Comparison of ENCODE assay signal across 8 mouse cellular contexts in genomic region chr7:81571108-81571940, GRCm38 (mm10). TPM values are rescaled to one million over a fixed set of nuclear protein-coding genes. Genes with fewer than 3 reads are reported as not detected.
DNase-seq lines count a peak whose midpoint lies in the region; ATAC-seq lines count a peak whose summit lies in the region.

Gene Whamm (plus strand): TSS chr7:81571266.

- H3K36me3 ChIP-seq in heart, embryonic 14.5 days (ENCODE audit: control insufficient read depth, insufficient read depth, low read length): peaks cover 15% of the 10 kb centered on the region
- peaks cover 16% of the 10 kb centered on the region for H3K36me3 ChIP-seq in liver, embryonic 13.5 days
- no peaks in the 10 kb centered on the region; the same call in 1 of the 2 replicates for H3K36me3 ChIP-seq in stomach, embryonic 16.5 days (ENCODE audit: control insufficient read depth, insufficient read depth, low read length)

- WGBS in heart, embryonic 14.5 days: under 1% methylated on average over 75 of the region's 96 CpGs
- under 1% methylated on average over 75 of the region's 96 CpGs for WGBS in liver, embryonic 13.5 days (ENCODE audit: insufficient replicate concordance)
- under 1% methylated on average over 96 of the region's 96 CpGs for WGBS in stomach, embryonic 16.5 days

- peak within 1 kb of the TSS; percentile 83 for H3K4me2 ChIP-seq in heart, embryonic 14.5 days (ENCODE audit: low read length)
- H3K4me2 ChIP-seq in liver, embryonic 13.5 days: peak within 1 kb of the TSS; percentile 79
- H3K4me2 ChIP-seq in stomach, embryonic 16.5 days (ENCODE audit: low read depth, low read length): peak within 1 kb of the TSS; percentile 71

- peak; percentile 95 for DNase-seq in c-Kit-negative CD71-positive TER-119-positive erythroid progenitor cells, embryonic 14.5 days (ENCODE audit: low read depth, low spot score)
- DNase-seq in fibroblast of lung, adult 2 months (ENCODE audit: low read depth): peak; percentile 79
- peak; percentile 96 for DNase-seq in kidney, postnatal 14 days
- DNase-seq in liver, embryonic 13.5 days: peak; percentile 91
- peak; percentile 89 for DNase-seq in neural tube, embryonic 10.5 days (ENCODE audit: extremely low spot score, low spot score)

- H3K4me3 ChIP-seq in heart, embryonic 14.5 days (ENCODE audit: control insufficient read depth in 1 of 2, insufficient read depth in 1 of 2, low read depth in 1 of 2, low read length in 2 of 2): peak within 1 kb of the TSS; percentile 93 to 98
- peak within 1 kb of the TSS; percentile 97 for H3K4me3 ChIP-seq in liver, embryonic 13.5 days (replicated peaks)
- peak within 1 kb of the TSS; percentile 94 for H3K4me3 ChIP-seq in stomach, embryonic 16.5 days (replicated peaks; ENCODE audit: low read length)

- ATAC-seq in CD4-positive, CD25-positive, alpha-beta regulatory T cell, adult 4 months: peak; percentile 95
- peak; percentile 95 for ATAC-seq in heart, embryonic 14.5 days (ENCODE audit: insufficient number of reproducible peaks, insufficient read depth, low FRiP score, low read depth)
- ATAC-seq in liver, embryonic 13.5 days (ENCODE audit: low read depth): peak; percentile 96
- ATAC-seq in stomach, embryonic 16.5 days (ENCODE audit: insufficient read depth, low FRiP score): peak; percentile 98

- H3K27ac ChIP-seq in heart, embryonic 14.5 days (replicated peaks in 1 of 2; ENCODE audit: control insufficient read depth in 1 of 2, insufficient read depth in 1 of 2, low read depth in 2 of 2, low read length in 2 of 2): peak within 1 kb of the TSS; percentile 97 to 98
- H3K27ac ChIP-seq in liver, embryonic 13.5 days: peak within 1 kb of the TSS; percentile 97
- peak within 1 kb of the TSS; percentile 96 for H3K27ac ChIP-seq in stomach, embryonic 16.5 days (ENCODE audit: low read length)

- no peaks in the 10 kb centered on the region for H3K27me3 ChIP-seq in heart, embryonic 14.5 days (ENCODE audit: control insufficient read depth, insufficient read depth, low read length)
- H3K27me3 ChIP-seq in liver, embryonic 13.5 days: no peaks in the 10 kb centered on the region
- H3K27me3 ChIP-seq in stomach, embryonic 16.5 days (ENCODE audit: control insufficient read depth, insufficient read depth, low read length): no peaks in the 10 kb centered on the region

- peaks cover 12 to 36% of the 10 kb centered on the region in 2 experiments for H3K4me1 ChIP-seq in heart, embryonic 14.5 days (ENCODE audit: control insufficient read depth in 2 of 2, insufficient read depth in 2 of 2, low read length in 2 of 2)
- H3K4me1 ChIP-seq in liver, embryonic 13.5 days (replicated peaks): peaks cover 32% of the 10 kb centered on the region
- H3K4me1 ChIP-seq in stomach, embryonic 16.5 days (ENCODE audit: control insufficient read depth, insufficient read depth, low read length): peaks cover 9% of the 10 kb centered on the region

- H3K9me3 ChIP-seq in heart, embryonic 14.5 days (ENCODE audit: control insufficient read depth, low read length): no peaks in the 10 kb centered on the region
- no peaks in the 10 kb centered on the region for H3K9me3 ChIP-seq in liver, embryonic 13.5 days (replicated peaks)
- H3K9me3 ChIP-seq in stomach, embryonic 16.5 days (replicated peaks; ENCODE audit: control insufficient read depth, low read length): no peaks in the 10 kb centered on the region

- H3K9ac ChIP-seq in heart, embryonic 14.5 days (ENCODE audit: low read length): peak within 1 kb of the TSS; percentile 92
- peak within 1 kb of the TSS; percentile 97 for H3K9ac ChIP-seq in liver, embryonic 13.5 days
- peak within 1 kb of the TSS; percentile 92 for H3K9ac ChIP-seq in stomach, embryonic 16.5 days (ENCODE audit: low read length)

RNA-seq across cellular contexts. Expression of gene Whamm, which starts in this region (rescaled TPM):
- 1 to 10 TPM; 3.1 to 5.5 TPM for polyA plus RNA-seq in CD4-positive, CD25-positive, alpha-beta regulatory T cell, adult 4 months (2017; shearing (Covaris generic))
- 7.7 and 9.5 TPM in 2 replicates for polyA plus RNA-seq in heart, embryonic 14.5 days (2014; fragmentation: Nextera tagmentation; extraction: Ambion mirVana)
- polyA plus RNA-seq in liver, embryonic 13.5 days (2015; fragmentation: Nextera tagmentation; extraction: Ambion mirVana): 4.0 and 4.5 TPM in 2 replicates
- polyA plus RNA-seq in stomach, embryonic 16.5 days (2015; fragmentation: Nextera tagmentation; extraction: Ambion mirVana): 1.1 and 1.4 TPM in 2 replicates

Comparison
In these comparisons a context has a peak if more than half of its experiments do, and no peak if none do; other contexts are left out.
1. Peak in every context shown above with its lines: DNase-seq, ATAC-seq, H3K4me3 ChIP-seq and H3K27ac ChIP-seq.